Mouse (Mus musculus) intestine, embryonic 14.5 days (tissue): ENCODE measurements around the gene Igfbp1. TPM values are rescaled to one million over a fixed set of nuclear protein-coding genes. Genes with fewer than 3 reads are reported as not detected.

Source experiments
- ATAC-seq: fragments of 200-750 bp; cut with Nextera tagmentation; replicated peaks from 2 replicates; pipeline ENCODE4 v1.8.0; 2017; ENCODE audit warnings: low read depth, moderate number of reproducible peaks, moderate TSS enrichment, moderate library complexity; ENCODE audit not compliant: low FRiP score, low TSS enrichment
- DNase-seq: peaks from one replicate; pipeline ENCODE4 v3.0.0-alpha.2; 2018; ENCODE audit warnings: low spot score
- H3K27ac ChIP-seq: fragments of 300-500 bp; sonication (generic); 2 replicates; pipeline ENCODE4 v1.5.1; 2014; ENCODE audit warnings: low read depth, mild to moderate bottlenecking, control low read depth
- H3K27me3 ChIP-seq: fragments of 300-500 bp; sonication (generic); replicated peaks from 2 replicates; pipeline ENCODE4 v1.6.1; 2014; ENCODE audit warnings: low read length, control low read depth; ENCODE audit not compliant: control insufficient read depth, insufficient read depth
- H3K36me3 ChIP-seq: fragments of 300-500 bp; sonication (generic); 2 replicates; pipeline ENCODE4 v1.6.1; 2014; ENCODE audit warnings: low read length, control low read depth; ENCODE audit not compliant: control insufficient read depth, insufficient read depth
- H3K4me1 ChIP-seq: fragments of 300-500 bp; sonication (generic); replicated peaks from 2 replicates; pipeline ENCODE4 v1.6.1; 2014; ENCODE audit warnings: low read length, control low read depth, mixed read lengths; ENCODE audit not compliant: control insufficient read depth, insufficient read depth
- H3K4me2 ChIP-seq: fragments of 300-500 bp; sonication (generic); 2 replicates; pipeline ENCODE4 v1.6.1; 2014; ENCODE audit warnings: low read length
- H3K4me3 ChIP-seq: fragments of 300-500 bp; sonication (generic); 2 replicates; pipeline ENCODE4 v1.5.1; 2014; ENCODE audit warnings: low read depth, low read length, control low read depth, mixed read lengths
- H3K9ac ChIP-seq: fragments of 300-500 bp; sonication (generic); 2 replicates; pipeline ENCODE4 v1.6.1; 2014; ENCODE audit warnings: mild to moderate bottlenecking, low read length
- H3K9me3 ChIP-seq: fragments of 300-500 bp; sonication (generic); 2 replicates; pipeline ENCODE4 v1.6.1; 2016; ENCODE audit warnings: low read length, control low read depth; ENCODE audit not compliant: control insufficient read depth
- WGBS: fragments of 180-500 bp; shearing (Covaris S2); extraction: QIAGEN DNeasy Blood & Tissue Kit; methylation state at CpG from one replicate; pipeline ENCODE4 v1.1.7; 2014; 5-methylcytosine and 5-hydroxymethylcytosine counted together
- polyA plus RNA-seq: library from polyadenylated mRNA; unstranded; fragments of >200 nt; fragmentation: Nextera tagmentation; extraction: Ambion mirVana; gene quantifications from 2 replicates; pipeline ENCODE4 v1.2.1, GENCODE M21; 2014

Gene Igfbp1
- 0.15 and 0.57 TPM in 2 replicates for polyA plus RNA-seq

DNA sequence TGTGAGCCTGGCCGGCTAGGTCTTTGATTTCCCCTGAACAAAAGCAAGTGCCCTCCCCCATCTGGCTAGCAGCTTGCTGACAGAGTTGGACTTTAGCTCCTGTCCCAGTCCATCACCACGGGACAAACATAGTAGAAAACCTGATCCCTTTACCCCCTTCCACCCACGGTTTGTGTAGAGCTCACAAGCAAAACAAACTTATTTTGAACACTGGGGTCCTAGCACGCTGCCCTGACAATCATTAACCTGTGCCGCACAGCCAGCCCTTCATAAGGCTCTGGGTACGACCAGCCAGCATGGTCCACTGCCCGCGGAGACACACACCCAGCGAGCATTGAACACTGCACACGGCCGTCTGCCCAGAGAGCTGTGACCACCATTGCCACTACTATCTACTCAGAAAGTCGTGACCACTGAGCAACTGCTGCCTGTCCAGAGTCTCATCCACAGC lies at the start of gene Igfbp1:
Gene Igfbp1, plus strand, starts transcription at position 292 of the 451 bp plus-strand sequence.
- no peak within 1 kb of the TSS for H3K4me2 ChIP-seq
- no peaks in the 10 kb centered on the region for H3K4me1 ChIP-seq
- H3K4me3 ChIP-seq: no peak within 1 kb of the TSS
- 0 out of 2 replicates have a peak, but pooled peaks cover 4% of the 10 kb centered on the region for H3K9me3 ChIP-seq
- no peak within 1 kb of the TSS for H3K27ac ChIP-seq
- H3K27me3 ChIP-seq: no peaks in the 10 kb centered on the region
- 54% methylated on average over 12 of the region's 12 CpGs for WGBS
- no peak within 1 kb of the TSS for H3K9ac ChIP-seq
- no peaks in the 10 kb centered on the region for H3K36me3 ChIP-seq
- ATAC-seq (peak; percentile 20; the same call in 1 of the 2 replicates), DNase-seq (no peak)

DNA sequence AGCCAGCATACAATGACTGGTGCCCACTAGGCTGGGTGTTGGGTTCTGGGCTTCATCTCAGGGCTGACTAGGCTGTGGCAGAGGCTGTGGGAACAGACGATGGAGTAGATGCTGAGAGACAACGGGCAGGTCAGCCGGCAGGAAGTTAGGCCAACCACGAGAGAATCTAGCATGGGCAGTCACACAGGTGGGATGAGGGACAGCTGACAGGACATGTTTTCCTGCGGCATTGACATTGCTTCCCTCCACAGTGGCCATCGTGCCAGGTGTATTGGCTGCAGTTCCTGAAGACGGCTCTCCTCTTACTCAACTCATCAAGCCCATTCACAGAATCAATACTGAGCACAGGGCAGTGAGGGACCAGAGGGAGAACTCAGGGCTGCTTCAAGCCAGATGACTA lies 49.6 kb upstream of the Igfbp1 start:
- Histone ChIP-seq H3K27ac (no peak overlapping the region), H3K36me3 (no peaks in the 10 kb centered on the region), H3K4me3 (no peak overlapping the region), H3K9ac (no peak overlapping the region), H3K4me1 (peaks cover under 1% of the 10 kb centered on the region; the same call in 1 of the 2 replicates), H3K9me3 (no peaks in the 10 kb centered on the region), H3K27me3 (no peaks in the 10 kb centered on the region), H3K4me2 (no peak overlapping the region)
- DNase-seq: no peak
- ATAC-seq: no peak
- 87% methylated on average over 7 of the region's 7 CpGs for WGBS

DNA sequence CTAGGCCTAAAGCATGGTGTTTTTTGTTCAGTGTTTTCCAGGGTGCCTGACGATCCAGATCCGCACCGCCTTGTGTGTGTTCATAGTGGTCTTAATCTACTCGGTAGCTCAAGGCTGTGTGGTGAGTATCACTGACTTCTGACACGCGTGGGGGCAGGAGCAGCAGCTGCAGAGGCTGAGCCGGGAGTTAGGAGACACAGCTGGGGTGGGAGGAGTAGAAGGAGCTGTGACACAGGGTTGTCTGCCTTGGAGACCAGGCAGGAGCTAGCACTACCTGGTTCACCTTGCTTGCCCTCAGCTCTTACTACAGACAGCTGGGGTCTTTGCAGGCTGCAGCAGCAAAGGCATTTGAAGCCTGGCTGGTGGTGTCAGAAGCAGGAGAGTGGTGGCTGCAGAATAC lies 48.1 kb upstream of the Igfbp1 start:
- H3K4me1 ChIP-seq: no peaks in the 10 kb centered on the region
- H3K27me3 ChIP-seq: no peaks in the 10 kb centered on the region
- no peak for DNase-seq
- H3K9ac ChIP-seq: no peak overlapping the region
- no peak overlapping the region for H3K4me2 ChIP-seq
- ATAC-seq: no peak
- no peaks in the 10 kb centered on the region for H3K9me3 ChIP-seq
- H3K36me3 ChIP-seq: no peaks in the 10 kb centered on the region; the same call in 1 of the 2 replicates
- no peak overlapping the region for H3K4me3 ChIP-seq
- no peak overlapping the region for H3K27ac ChIP-seq
- 69% methylated on average over 7 of the region's 7 CpGs for WGBS

DNA sequence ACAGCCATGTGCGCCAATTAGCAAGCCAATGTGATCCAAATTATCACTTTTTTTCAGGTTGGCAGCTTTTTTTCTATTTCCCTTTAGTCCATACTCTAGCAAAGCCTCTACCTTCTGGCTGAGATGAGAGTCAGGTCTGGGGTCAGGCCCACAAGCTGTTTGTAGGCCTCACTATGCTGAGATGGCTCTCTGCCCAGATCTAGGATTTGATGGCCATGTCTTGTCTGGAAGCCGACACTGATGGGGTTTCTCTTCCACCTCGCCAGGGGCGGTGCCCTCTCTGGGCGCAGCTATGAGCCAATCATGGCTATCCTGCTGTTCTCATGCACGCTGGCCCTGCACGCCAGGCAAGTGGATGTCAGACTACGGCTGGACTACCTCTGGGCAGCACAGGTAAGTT lies 47.1 kb upstream of the Igfbp1 start:
- DNase-seq (no peak), ATAC-seq (no peak)
- no peak overlapping the region for H3K27ac ChIP-seq
- no peaks in the 10 kb centered on the region; the same call in 1 of the 2 replicates for H3K36me3 ChIP-seq
- no peak overlapping the region for H3K4me3 ChIP-seq
- no peaks in the 10 kb centered on the region for H3K27me3 ChIP-seq
- 94% methylated on average over 8 of the region's 8 CpGs for WGBS
- H3K9ac ChIP-seq: no peak overlapping the region
- H3K9me3 ChIP-seq: no peaks in the 10 kb centered on the region
- no peak overlapping the region for H3K4me2 ChIP-seq
- H3K4me1 ChIP-seq: no peaks in the 10 kb centered on the region

DNA sequence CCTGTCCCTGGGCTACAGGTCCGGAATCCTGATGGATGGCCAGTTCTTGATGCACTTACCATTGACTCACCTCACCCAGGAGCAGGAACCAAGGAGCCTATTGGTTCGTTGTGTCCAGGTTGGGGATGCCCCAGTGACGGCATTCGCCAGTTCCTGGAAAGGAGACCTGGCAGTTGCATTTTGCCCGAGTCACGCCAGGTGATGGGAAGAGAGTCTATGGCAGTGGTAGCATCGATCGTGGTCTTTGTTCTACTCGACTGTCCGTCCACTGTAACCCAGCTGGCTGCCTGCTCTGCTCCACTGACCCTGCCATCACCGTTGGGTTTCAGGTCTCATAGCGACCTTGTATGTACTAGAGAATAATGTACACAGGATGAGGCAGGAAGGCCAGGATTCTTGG lies 45.2 kb upstream of the Igfbp1 start:
- WGBS: 93% methylated on average over 12 of the region's 12 CpGs
- Histone ChIP-seq H3K36me3 (no peaks in the 10 kb centered on the region; the same call in 1 of the 2 replicates), H3K27me3 (no peaks in the 10 kb centered on the region), H3K4me2 (no peak overlapping the region), H3K9me3 (no peaks in the 10 kb centered on the region), H3K27ac (no peak overlapping the region), H3K4me1 (no peaks in the 10 kb centered on the region), H3K4me3 (no peak overlapping the region), H3K9ac (no peak overlapping the region)
- DNase-seq (no peak), ATAC-seq (no peak)

DNA sequence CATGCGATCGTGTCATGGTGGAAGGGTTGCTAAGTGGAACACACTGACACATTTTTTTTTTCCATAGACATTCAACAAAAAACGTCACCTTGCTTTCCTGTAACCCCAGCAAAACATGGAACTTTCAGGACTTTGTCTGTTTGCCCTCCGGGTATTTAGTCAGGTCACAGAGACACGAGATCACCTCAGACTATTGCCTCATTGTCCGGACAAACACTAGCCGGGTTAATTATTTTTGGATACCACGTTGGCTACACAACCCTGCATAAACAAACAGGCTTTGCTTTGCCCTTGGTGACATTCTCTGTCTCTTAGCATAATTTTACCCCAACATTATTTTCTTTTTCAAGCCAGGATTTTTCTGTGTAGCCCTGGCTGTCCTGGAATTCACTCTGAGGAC lies 44.5 kb upstream of the Igfbp1 start:
- Histone ChIP-seq H3K27ac (no peak overlapping the region), H3K27me3 (no peaks in the 10 kb centered on the region), H3K4me1 (no peaks in the 10 kb centered on the region), H3K9me3 (no peaks in the 10 kb centered on the region), H3K36me3 (no peaks in the 10 kb centered on the region; the same call in 1 of the 2 replicates), H3K9ac (no peak overlapping the region), H3K4me3 (no peak overlapping the region), H3K4me2 (no peak overlapping the region)
- DNase-seq (no peak), ATAC-seq (no peak)
- 70% methylated on average over 8 of the region's 8 CpGs for WGBS

- Histone ChIP-seq H3K4me3 (no peak overlapping the region), H3K9me3 (no peaks in the 10 kb centered on the region), H3K36me3 (no peaks in the 10 kb centered on the region; the same call in 1 of the 2 replicates), H3K27me3 (no peaks in the 10 kb centered on the region), H3K9ac (no peak overlapping the region), H3K27ac (no peak overlapping the region), H3K4me1 (peaks cover 13% of the 10 kb centered on the region; the same call in 1 of the 2 replicates), H3K4me2 (no peak overlapping the region)
- DNase-seq (no peak), ATAC-seq (no peak)
- WGBS: 52% methylated on average over 4 of the region's 4 CpGs
Observed at GRCm38 (mm10) chr11:7156427-7156826, 41.2 kb upstream of the Igfbp1 start.

DNA sequence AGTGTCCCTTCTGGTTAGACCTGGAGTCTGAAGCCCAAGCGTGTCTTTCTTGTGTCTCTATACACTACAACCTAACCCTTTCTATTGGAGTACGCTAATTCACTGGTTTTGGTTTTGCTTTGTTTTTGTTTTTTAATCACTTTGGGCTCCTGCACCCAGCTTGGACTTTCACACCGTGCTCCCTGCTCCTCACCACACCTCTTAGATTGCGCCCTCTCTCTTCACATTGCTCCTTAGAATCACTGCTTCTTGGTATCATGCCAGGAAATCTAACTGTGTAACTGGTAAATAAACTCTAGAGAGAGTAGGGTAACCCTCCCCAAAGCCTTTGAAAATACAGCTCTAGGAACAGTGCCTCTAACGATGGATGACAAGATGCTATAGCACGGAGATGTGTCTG lies 39.4 kb upstream of the Igfbp1 start:
- 88% methylated on average over 6 of the region's 6 CpGs for WGBS
- ATAC-seq: no peak
- H3K9ac ChIP-seq: no peak overlapping the region

GRCm38 (mm10) chr11:7160146-7160545 lies 37.4 kb upstream of the Igfbp1 start:
- 52% methylated on average over 6 of the region's 6 CpGs for WGBS
- Histone ChIP-seq H3K4me3 (no peak overlapping the region), H3K27me3 (no peaks in the 10 kb centered on the region), H3K27ac (peak overlapping the region; percentile 69), H3K4me1 (peaks cover 13% of the 10 kb centered on the region; the same call in 1 of the 2 replicates), H3K4me2 (no peak overlapping the region), H3K9me3 (no peaks in the 10 kb centered on the region), H3K9ac (no peak overlapping the region), H3K36me3 (no peaks in the 10 kb centered on the region; the same call in 1 of the 2 replicates)
- DNase-seq (peak; percentile 53), ATAC-seq (no peak)

More for the DNA sequence above, 39.4 kb upstream of the Igfbp1 start:
- Histone ChIP-seq H3K4me3 (no peak overlapping the region), H3K9me3 (no peaks in the 10 kb centered on the region), H3K27me3 (no peaks in the 10 kb centered on the region), H3K27ac (no peak overlapping the region), H3K36me3 (no peaks in the 10 kb centered on the region; the same call in 1 of the 2 replicates), H3K4me2 (no peak overlapping the region), H3K4me1 (peaks cover 13% of the 10 kb centered on the region; the same call in 1 of the 2 replicates)
- DNase-seq: no peak
